ENCODE assay signal across 8 mouse cellular contexts in genomic region chr10:60756992-60757391, GRCm38 (mm10). TPM values are rescaled to one million over a fixed set of nuclear protein-coding genes. Genes with fewer than 3 reads are reported as not detected.
A peak's percentile ranks its signal among the peaks of the same experiment; 100 is the strongest.
DNase-seq lines count a peak whose midpoint lies in the region; ATAC-seq lines count a peak whose summit lies in the region.
"Had no signal": no experiment of that assay in that cellular context is flagged by ENCODE, and none has a peak within 500 bp of the region (broad histone marks: within the 10 kb centered on the region; RNA-seq: fewer than 3 reads in every experiment).

No protein-coding gene starts in this region.

- 0 out of 2 replicates have a peak, but pooled peaks cover 7% of the 10 kb centered on the region for H3K9me3 ChIP-seq in midbrain, embryonic 10.5 days (replicated peaks)
- H3K9me3 ChIP-seq in midbrain, embryonic 15.5 days: no peaks in the 10 kb centered on the region
- H3K9me3 ChIP-seq: heart, embryonic 15.5 days had no signal

- H3K27ac ChIP-seq in midbrain, embryonic 10.5 days (replicated peaks): no peak overlapping the region
- no peak overlapping the region for H3K27ac ChIP-seq in midbrain, embryonic 15.5 days
- H3K27ac ChIP-seq: heart, embryonic 15.5 days had no signal

- H3K4me3 ChIP-seq in midbrain, embryonic 10.5 days: no peak overlapping the region
- H3K4me3 ChIP-seq in midbrain, embryonic 15.5 days: no peak overlapping the region
- H3K4me3 ChIP-seq: heart, embryonic 15.5 days had no signal

- H3K27me3 ChIP-seq in midbrain, embryonic 10.5 days (ENCODE audit: low read depth, poor library complexity, severe bottlenecking): no peaks in the 10 kb centered on the region
- H3K27me3 ChIP-seq in midbrain, embryonic 15.5 days (replicated peaks): no peaks in the 10 kb centered on the region
- H3K27me3 ChIP-seq: heart, embryonic 15.5 days had no signal

- no peak overlapping the region for H3K9ac ChIP-seq in midbrain, embryonic 15.5 days
- H3K9ac ChIP-seq: heart, embryonic 15.5 days had no signal

- no peak for ATAC-seq in midbrain, embryonic 15.5 days (replicated peaks)

- H3K4me2 ChIP-seq in midbrain, embryonic 15.5 days: no peak overlapping the region
- H3K4me2 ChIP-seq: heart, embryonic 15.5 days had no signal

- WGBS in midbrain, embryonic 10.5 days: 9% methylated on average over 7 of the region's 7 CpGs
- WGBS in midbrain, embryonic 15.5 days: 3% methylated on average over 7 of the region's 7 CpGs

- no peaks in the 10 kb centered on the region for H3K36me3 ChIP-seq in midbrain, embryonic 10.5 days
- H3K36me3 ChIP-seq in midbrain, embryonic 15.5 days (replicated peaks): no peaks in the 10 kb centered on the region
- H3K36me3 ChIP-seq: heart, embryonic 15.5 days had no signal

- peaks cover 13% of the 10 kb centered on the region for H3K4me1 ChIP-seq in midbrain, embryonic 10.5 days
- H3K4me1 ChIP-seq in midbrain, embryonic 15.5 days: peaks cover 4% of the 10 kb centered on the region

- DNase-seq in midbrain, embryonic 10.5 days (ENCODE audit: low spot score): peak; percentile 58
- DNase-seq in R1 (ENCODE audit: low read depth, low spot score): peak; percentile 87
- DNase-seq in cerebellum, postnatal 10 days: peak; percentile 87 to 88
- peak; percentile 77 for DNase-seq in induced T-regulatory cell, adult 2 months (ENCODE audit: low read depth)
- DNase-seq in lung, adult 18-20 months: peak; percentile 60 to 68
- peak; percentile 39 to 41 for DNase-seq in right cerebral cortex, postnatal 36 days (ENCODE audit: low spot score in 2 of 2)

RNA-seq across cellular contexts. Expression of gene Slc29a3, which starts 4.4 kb away (rescaled TPM):
- polyA plus RNA-seq in midbrain, embryonic 10.5 days (2016; fragmentation: Nextera tagmentation; extraction: Ambion mirVana): 8.4 and 12.8 TPM in 2 replicates
- polyA plus RNA-seq in midbrain, embryonic 15.5 days (2015; fragmentation: Nextera tagmentation; extraction: Ambion mirVana): 10.7 and 13.9 TPM in 2 replicates
